Mouse (Mus musculus) midbrain, postnatal 0 days (tissue): ENCODE data around the gene Zfp354b. TPM values are rescaled to one million over a fixed set of nuclear protein-coding genes. Genes with fewer than 3 reads are reported as not detected.
A peak's percentile ranks its signal among the peaks of the same experiment; 100 is the strongest.

ENCODE experiments used
- ATAC-seq: fragments of 200-750 bp; cut with Nextera tagmentation; 2 replicates; pipeline ENCODE4 v1.8.0; 2017; ENCODE audit warnings: moderate number of reproducible peaks, mild to moderate bottlenecking, moderate TSS enrichment, moderate library complexity; ENCODE audit not compliant: low FRiP score
- DNase-seq: peaks from one replicate; pipeline ENCODE4 v3.0.0-alpha.2; 2015; ENCODE audit warnings: low spot score
- H3K27ac ChIP-seq: fragments of 300-500 bp; sonication (generic); 2 replicates; pipeline ENCODE4 v1.5.1; 2014; ENCODE audit warnings: low read depth, mild to moderate bottlenecking, low read length, mixed read lengths
- H3K27me3 ChIP-seq: fragments of 300-500 bp; sonication (generic); 2 replicates; pipeline ENCODE4 v1.6.1; 2014; ENCODE audit warnings: low read length, control low read depth, mixed read lengths; ENCODE audit not compliant: insufficient read depth
- H3K36me3 ChIP-seq: fragments of 300-500 bp; sonication (generic); 2 replicates; pipeline ENCODE4 v1.6.1; 2014; ENCODE audit warnings: low read length, control low read depth, mixed read lengths; ENCODE audit not compliant: insufficient read depth
- H3K4me1 ChIP-seq: fragments of 300-500 bp; sonication (generic); 2 replicates; pipeline ENCODE4 v1.6.1; 2014; ENCODE audit warnings: mild to moderate bottlenecking, control low read depth, antibody characterized with exemption, low read length, mixed read lengths; ENCODE audit not compliant: insufficient read depth
- H3K4me2 ChIP-seq: fragments of 300-500 bp; sonication (generic); 2 replicates; pipeline ENCODE4 v1.6.1; 2014; ENCODE audit warnings: low read depth, mild to moderate bottlenecking, low read length, mixed read lengths; ENCODE audit not compliant: poor library complexity, severe bottlenecking
- H3K4me3 ChIP-seq: fragments of 300-500 bp; sonication (generic); 2 replicates; pipeline ENCODE4 v1.5.1; 2014; ENCODE audit warnings: low read depth, mild to moderate bottlenecking, low read length, moderate library complexity
- H3K9ac ChIP-seq: fragments of 300-500 bp; sonication (generic); replicated peaks from 2 replicates; pipeline ENCODE4 v1.6.1; 2014; ENCODE audit warnings: mild to moderate bottlenecking, low read length, moderate library complexity, mixed read lengths; ENCODE audit not compliant: poor library complexity, severe bottlenecking
- H3K9me3 ChIP-seq: fragments of 300-500 bp; sonication (generic); 2 replicates; pipeline ENCODE4 v1.6.1; 2016; ENCODE audit warnings: low read length, control low read depth
- CTCF ChIP-seq: IDR thresholded peaks from 2 replicates; pipeline ENCODE4 v1.5.1; 2016; ENCODE audit warnings: antibody characterized with exemption, mild to moderate bottlenecking
- WGBS: fragments of 180-500 bp; shearing (Covaris S2); extraction: QIAGEN DNeasy Blood & Tissue Kit; methylation state at CpG from one replicate; pipeline ENCODE4 v1.1.7; 2014; 5-methylcytosine and 5-hydroxymethylcytosine counted together
- polyA plus RNA-seq: library from polyadenylated mRNA; unstranded; fragments of >200 nt; fragmentation: Nextera tagmentation; extraction: Ambion mirVana; gene quantifications from 2 replicates; pipeline ENCODE4 v1.2.1, GENCODE M21; 2015
- total RNA-seq: library from RNA; depleted of rRNA; stranded (reverse); fragments of >200 nt; gene quantifications from 2 replicates; pipeline ENCODE4 v1.2.3, GENCODE M21; 2014; rRNA removed

The Zfp354b gene
- total and polyA plus RNA-seq, 2 experiments from 2014 or later, result 2.7 to 2.8 TPM

- H3K4me1 ChIP-seq, result no peaks in the 10 kb centered on the region
- no peak overlapping the region for H3K4me2 ChIP-seq
- 53% methylated on average over 2 of the region's 2 CpGs for WGBS
- no peaks in the 10 kb centered on the region for H3K27me3 ChIP-seq
- H3K36me3 ChIP-seq, result no peaks in the 10 kb centered on the region
- ATAC-seq, result no peak
- no peak for DNase-seq
- no peak overlapping the region for H3K9ac ChIP-seq
- no peak for TF ChIP-seq CTCF
- peaks cover 9% of the 10 kb centered on the region; the same call in 1 of the 2 replicates for H3K9me3 ChIP-seq
- no peak overlapping the region for H3K27ac ChIP-seq
- H3K4me3 ChIP-seq, result no peak overlapping the region
These were observed 39.0 kb downstream of the Zfp354b start for GRCm38 (mm10) chr11:50892441-50892840.

GRCm38 (mm10) chr11:50887390-50888128, 43.9 kb downstream of the Zfp354b start, which contains the start of gene Zfp454:
Gene Zfp454, minus strand, starts transcription at chr11:50887651.
- ATAC-seq, result peak; percentile 96
- peak; percentile 99 for DNase-seq
- peak within 1 kb of the TSS; percentile 55 for H3K9ac ChIP-seq
- 6% methylated on average over 26 of the region's 26 CpGs for WGBS
- no peak for TF ChIP-seq CTCF
- peaks cover 7% of the 10 kb centered on the region; the same call in 1 of the 2 replicates for H3K4me1 ChIP-seq
- peaks cover 10% of the 10 kb centered on the region for H3K36me3 ChIP-seq
- H3K4me2 ChIP-seq, result peak within 1 kb of the TSS; percentile 49
- H3K9me3 ChIP-seq, result no peaks in the 10 kb centered on the region
- peak within 1 kb of the TSS; percentile 75 for H3K27ac ChIP-seq
- peak within 1 kb of the TSS; percentile 33 for H3K4me3 ChIP-seq
- no peaks in the 10 kb centered on the region for H3K27me3 ChIP-seq

GRCm38 (mm10) chr11:50886933-50887293, 44.5 kb downstream of the Zfp354b start:
- peak overlapping the region; percentile 49 for H3K4me2 ChIP-seq
- H3K27ac ChIP-seq, result peak overlapping the region; percentile 75
- peak overlapping the region; percentile 55 for H3K9ac ChIP-seq
- H3K9me3 ChIP-seq, result no peaks in the 10 kb centered on the region
- WGBS, result 23% methylated on average over 10 of the region's 10 CpGs
- ATAC-seq (peak; percentile 5; the same call in 1 of the 2 replicates), DNase-seq (peak; percentile 10)
- H3K4me1 ChIP-seq, result peaks cover 7% of the 10 kb centered on the region; the same call in 1 of the 2 replicates
- peaks cover 15% of the 10 kb centered on the region for H3K36me3 ChIP-seq
- H3K4me3 ChIP-seq, result peak overlapping the region; percentile 33
- no peak for TF ChIP-seq CTCF
- no peaks in the 10 kb centered on the region for H3K27me3 ChIP-seq

GRCm38 (mm10) chr11:50886231-50886932, 45.1 kb downstream of the Zfp354b start:
- Histone ChIP-seq H3K4me2 (peak overlapping the region; percentile 49), H3K4me3 (peak overlapping the region; percentile 33), H3K9ac (peak overlapping the region; percentile 37; the same call in 1 of the 2 replicates), H3K9me3 (no peaks in the 10 kb centered on the region), H3K27me3 (no peaks in the 10 kb centered on the region), H3K36me3 (peaks cover 15% of the 10 kb centered on the region), H3K4me1 (peaks cover 7% of the 10 kb centered on the region; the same call in 1 of the 2 replicates), H3K27ac (no peak overlapping the region)
- TF ChIP-seq CTCF, result no peak
- no peak for DNase-seq
- no peak for ATAC-seq
- WGBS, result 44% methylated on average over 8 of the region's 8 CpGs

- no peaks in the 10 kb centered on the region for H3K27me3 ChIP-seq
- no peak overlapping the region for H3K9ac ChIP-seq
- H3K9me3 ChIP-seq, result no peaks in the 10 kb centered on the region
- no peak overlapping the region for H3K27ac ChIP-seq
- H3K4me2 ChIP-seq, result no peak overlapping the region
- H3K36me3 ChIP-seq, result peaks cover 20% of the 10 kb centered on the region
- peak; percentile 24; the same call in 1 of the 2 replicates for TF ChIP-seq CTCF
- WGBS, result 85% methylated on average over 3 of the region's 3 CpGs
- no peak overlapping the region for H3K4me3 ChIP-seq
- DNase-seq, result no peak
- H3K4me1 ChIP-seq, result peaks cover 7% of the 10 kb centered on the region; the same call in 1 of the 2 replicates
- ATAC-seq, result no peak
These were observed 47.7 kb downstream of the Zfp354b start for GRCm38 (mm10) chr11:50883756-50884155.

- whole genome bisulfite sequencing, result 88% methylated on average over 3 of the region's 3 CpGs
- no peak for DNase-seq
- Histone ChIP-seq H3K4me1 (no peaks in the 10 kb centered on the region), H3K4me3 (no peak overlapping the region), H3K27me3 (no peaks in the 10 kb centered on the region), H3K4me2 (no peak overlapping the region), H3K9me3 (peaks cover 5% of the 10 kb centered on the region), H3K36me3 (peaks cover 36% of the 10 kb centered on the region), H3K27ac (no peak overlapping the region), H3K9ac (no peak overlapping the region)
- no peak for TF ChIP-seq CTCF
- no peak for ATAC-seq
These were observed 52.8 kb downstream of the Zfp354b start for GRCm38 (mm10) chr11:50878641-50879040.

Other genes with a start within 250 kb of the Zfp354b start
- 41.9 and 44.6 TPM in 2 replicates for gene Zfp354c, start 103.9 kb downstream of the Zfp354b start, total RNA-seq
- 34.1 and 38.3 TPM in 2 replicates for gene Zfp354c, start 103.9 kb downstream of the Zfp354b start, polyA plus RNA-seq
- gene Zfp879, start 90.1 kb downstream of the Zfp354b start, total RNA-seq, result 2.7 and 4.1 TPM in 2 replicates
- gene Zfp879, start 90.1 kb downstream of the Zfp354b start, polyA plus RNA-seq, result 1.2 and 1.4 TPM in 2 replicates
- not detected in 2 replicates for gene Grm6, start 80.9 kb downstream of the Zfp354b start, total RNA-seq
- not detected in 2 replicates for gene Grm6, start 80.9 kb downstream of the Zfp354b start, polyA plus RNA-seq
- gene Zfp454, start 44.0 kb downstream of the Zfp354b start, total RNA-seq, result 7.2 and 8.0 TPM in 2 replicates
- gene Zfp454, start 44.0 kb downstream of the Zfp354b start, polyA plus RNA-seq, result 7.5 and 8.0 TPM in 2 replicates
- 27.9 and 29.1 TPM in 2 replicates for gene Zfp2, start 15.5 kb downstream of the Zfp354b start, total RNA-seq
- gene Zfp2, start 15.5 kb downstream of the Zfp354b start, polyA plus RNA-seq, result 33.9 and 35.5 TPM in 2 replicates
- not detected in 2 replicates for gene 4933414I15Rik, start 12.1 kb upstream of the Zfp354b start, total RNA-seq
- gene 4933414I15Rik, start 12.1 kb upstream of the Zfp354b start, polyA plus RNA-seq, result not detected in 2 replicates
- not detected in 2 replicates for gene Prop1, start 22.1 kb upstream of the Zfp354b start, total RNA-seq
- gene Prop1, start 22.1 kb upstream of the Zfp354b start, polyA plus RNA-seq, result not detected in 2 replicates
- not detected in 2 replicates for gene Olfr1378, start 34.9 kb upstream of the Zfp354b start, total RNA-seq
- gene Olfr1378, start 34.9 kb upstream of the Zfp354b start, polyA plus RNA-seq, result 0.16 TPM in 1 of 2 replicates, not detected in the other
- not detected in 2 replicates for gene Olfr1377, start 50.3 kb upstream of the Zfp354b start, total RNA-seq
- not detected in 2 replicates for gene Olfr1377, start 50.3 kb upstream of the Zfp354b start, polyA plus RNA-seq
- gene Olfr51, start 72.0 kb upstream of the Zfp354b start, total RNA-seq, result not detected in 2 replicates
- gene Olfr51, start 72.0 kb upstream of the Zfp354b start, polyA plus RNA-seq, result not detected in 2 replicates
- not detected in 2 replicates for gene Olfr54, start 82.6 kb upstream of the Zfp354b start, total RNA-seq
- gene Olfr54, start 82.6 kb upstream of the Zfp354b start, polyA plus RNA-seq, result not detected in 2 replicates
- gene Olfr1375, start 116.5 kb upstream of the Zfp354b start, total RNA-seq, result not detected in 2 replicates
- gene Olfr1375, start 116.5 kb upstream of the Zfp354b start, polyA plus RNA-seq, result not detected in 2 replicates
- 8.3 and 9.3 TPM in 2 replicates for gene Zfp354a, start 127.6 kb upstream of the Zfp354b start, total RNA-seq
- 9.9 and 12.5 TPM in 2 replicates for gene Zfp354a, start 127.6 kb upstream of the Zfp354b start, polyA plus RNA-seq